Mouse (Mus musculus): ENCODE results near the gene Nr2c2.

The Nr2c2 gene

DNA sequence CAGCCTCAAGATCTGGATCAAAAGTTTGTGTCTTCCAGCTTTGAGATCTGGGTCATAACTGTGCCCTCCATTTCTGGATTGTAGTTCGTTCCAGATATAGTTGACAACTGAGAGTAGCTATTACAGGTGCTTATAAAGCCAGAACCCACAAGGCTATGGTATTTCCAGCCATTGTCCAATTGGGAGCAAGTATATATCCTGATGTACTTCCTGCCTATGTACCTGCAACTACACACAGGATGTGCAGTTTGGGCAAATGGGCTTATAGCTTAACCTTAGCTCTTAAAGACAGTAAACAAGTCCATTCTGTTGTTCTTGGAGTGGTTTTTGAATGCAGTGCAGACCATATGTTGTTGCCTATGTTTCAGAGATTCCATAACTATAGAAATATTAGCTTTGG is 40.3 kb downstream of the Nr2c2 start:
- DNase-seq, result no peak

- peak; percentile 31 for DNase-seq
These were observed 41.1 kb downstream of the Nr2c2 start for GRCm38 (mm10) chr6:92132021-92132911.

- no peak for DNase-seq
These were observed 42.4 kb downstream of the Nr2c2 start for GRCm38 (mm10) chr6:92133617-92134016.

DNA sequence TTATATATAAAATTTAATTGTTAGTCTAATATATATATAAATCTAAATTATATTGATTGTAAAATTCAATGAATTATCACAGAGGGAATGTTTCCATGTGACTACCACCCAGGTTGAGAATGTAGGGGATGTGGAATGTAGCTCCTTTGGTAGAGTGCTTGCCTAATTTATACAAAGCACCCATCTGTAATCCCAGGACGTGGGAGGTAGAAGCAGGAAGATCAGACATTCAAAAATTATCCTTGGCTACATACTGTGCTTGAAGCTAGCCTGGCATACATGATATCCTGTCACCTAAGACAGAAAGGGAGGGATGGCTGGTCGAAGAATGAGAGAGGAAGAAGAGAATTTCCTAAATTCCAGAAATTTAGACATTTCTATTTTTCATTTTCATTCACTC is 45.2 kb downstream of the Nr2c2 start:
- no peak for DNase-seq

GRCm38 (mm10) chr6:92145881-92146280 is 54.7 kb downstream of the Nr2c2 start:
- DNase-seq, result no peak

DNA sequence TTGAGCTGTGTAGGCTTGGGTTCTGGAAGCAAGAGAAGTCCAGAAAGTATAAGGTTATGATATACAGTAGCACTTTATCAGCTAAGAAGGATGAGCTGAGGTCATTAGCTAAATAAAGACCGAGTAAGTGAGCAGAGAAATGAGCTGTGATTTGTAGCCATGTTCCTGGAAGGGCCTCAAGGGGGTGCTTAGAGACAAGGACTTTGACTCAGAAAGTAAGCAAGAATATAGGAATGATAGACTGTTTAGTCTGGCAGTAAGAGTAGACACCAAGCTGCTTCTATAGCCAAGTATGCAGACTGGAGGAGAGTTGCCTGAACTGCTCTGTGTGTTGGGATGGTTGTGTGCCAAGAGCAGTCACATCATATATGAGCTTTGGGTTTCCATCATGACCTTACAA is 62.6 kb downstream of the Nr2c2 start:
- DNase-seq, result peak; percentile 38

- no peak for DNase-seq
These were observed 67.6 kb downstream of the Nr2c2 start for GRCm38 (mm10) chr6:92158801-92159200.

DNA sequence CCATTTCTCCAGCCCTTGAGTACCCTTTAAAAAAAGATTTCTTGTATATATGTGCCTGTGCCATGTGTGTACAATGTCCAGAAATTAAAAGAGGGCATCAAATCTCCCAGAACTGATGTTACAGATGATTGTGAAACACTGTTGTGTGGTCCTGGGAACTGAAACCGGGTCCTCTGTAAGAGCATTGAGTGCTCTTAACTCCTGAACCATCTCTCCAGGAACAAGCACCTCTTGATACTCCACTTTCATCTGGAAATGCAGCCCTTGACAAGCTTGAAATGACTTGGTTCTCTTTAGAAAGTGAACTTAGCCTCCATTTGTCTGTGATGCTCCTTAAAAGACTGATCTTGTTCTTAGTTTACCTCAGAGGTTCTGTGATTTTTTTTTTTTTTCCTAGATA is 71.5 kb downstream of the Nr2c2 start:
- no peak for DNase-seq

DNA sequence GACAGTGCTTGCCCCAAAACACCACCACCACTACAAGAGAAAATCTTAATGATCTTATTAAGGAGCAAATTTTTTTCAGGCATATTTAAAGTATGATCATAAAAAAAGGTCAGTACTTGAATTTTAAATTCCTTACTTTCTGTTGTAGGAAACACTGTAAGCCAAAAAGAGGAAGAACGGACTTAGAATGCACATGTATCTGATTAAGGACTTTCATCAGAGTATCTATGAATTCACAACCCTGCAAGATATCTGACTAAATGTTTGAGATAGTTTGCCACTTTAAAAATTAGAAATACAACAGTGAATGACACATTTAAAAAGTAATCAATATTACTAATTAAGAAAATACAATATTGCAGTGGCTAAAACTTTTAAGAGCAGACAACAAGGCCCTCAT is 85.3 kb downstream of the Nr2c2 start:
- no peak for DNase-seq

- peak; percentile 73 for DNase-seq
These were observed 92.5 kb downstream of the Nr2c2 start, which contains the start of gene Mrps25 for GRCm38 (mm10) chr6:92183621-92184131. TSS of gene Mrps25 (minus strand) at chr6:92184033.

- DNase-seq, result no peak
These were observed 93.0 kb downstream of the Nr2c2 start for GRCm38 (mm10) chr6:92184178-92184577.

DNA sequence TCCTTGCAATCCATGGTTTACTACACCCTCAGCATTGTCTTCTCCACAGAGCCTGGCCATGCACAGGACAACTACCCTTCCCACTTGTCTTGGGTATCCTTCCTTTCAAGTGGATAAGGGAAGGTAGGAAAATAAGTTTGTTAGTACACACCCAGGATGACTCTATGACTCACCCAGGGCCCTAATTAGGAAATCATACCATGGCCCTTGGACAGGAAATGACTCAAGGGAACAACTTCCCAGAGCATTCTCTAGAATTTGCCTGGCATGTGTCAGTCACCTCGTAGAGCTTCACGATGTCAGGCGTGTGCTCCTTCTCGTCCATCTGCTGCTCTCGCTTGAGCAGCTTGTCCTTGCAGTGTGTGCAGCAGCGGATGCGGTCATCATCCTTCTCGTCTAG is 108.2 kb downstream of the Nr2c2 start:
- no peak for DNase-seq

- peak; percentile 3 for DNase-seq
These were observed 123.0 kb downstream of the Nr2c2 start for GRCm38 (mm10) chr6:92214055-92214772.

DNA sequence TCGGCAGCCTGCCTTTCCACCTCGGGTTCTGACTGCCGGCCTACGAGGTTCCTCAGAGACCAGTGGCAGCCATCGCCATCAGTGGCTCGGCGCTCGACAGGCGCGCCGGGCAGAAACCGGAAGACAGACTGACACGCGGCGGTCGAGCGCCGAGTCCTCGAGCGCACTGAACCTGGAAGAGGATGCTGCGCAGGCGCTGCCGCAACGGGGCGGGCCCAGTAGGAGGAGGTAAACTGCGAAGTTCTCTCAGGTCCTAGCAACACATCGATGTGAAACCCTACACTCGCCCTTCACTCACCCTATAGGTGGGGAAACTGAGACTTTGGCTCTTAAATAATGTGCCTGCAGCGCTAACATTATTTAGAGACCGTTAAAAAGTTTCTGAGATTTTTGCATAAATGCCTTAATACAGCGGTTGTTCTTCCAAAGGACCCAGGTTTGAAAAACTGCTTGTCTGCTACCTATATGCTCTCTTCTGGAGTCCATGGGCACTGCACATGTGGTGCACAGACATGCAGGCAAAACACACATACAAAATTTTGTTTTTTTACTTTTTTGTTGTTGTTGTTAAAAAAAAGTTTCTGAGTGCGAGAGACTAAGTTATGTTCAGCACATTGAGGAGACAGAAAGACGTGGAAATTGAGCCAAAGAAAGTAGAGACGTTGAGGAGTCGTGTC is 123.7 kb downstream of the Nr2c2 start, which contains the start of gene Rbsn:
TSS of gene Rbsn (minus strand) at position 153 of the 677 bp plus-strand sequence.
- peak; percentile 96 for DNase-seq

GRCm38 (mm10) chr6:92219445-92219844 is 128.3 kb downstream of the Nr2c2 start:
- peak; percentile 25 for DNase-seq

DNA sequence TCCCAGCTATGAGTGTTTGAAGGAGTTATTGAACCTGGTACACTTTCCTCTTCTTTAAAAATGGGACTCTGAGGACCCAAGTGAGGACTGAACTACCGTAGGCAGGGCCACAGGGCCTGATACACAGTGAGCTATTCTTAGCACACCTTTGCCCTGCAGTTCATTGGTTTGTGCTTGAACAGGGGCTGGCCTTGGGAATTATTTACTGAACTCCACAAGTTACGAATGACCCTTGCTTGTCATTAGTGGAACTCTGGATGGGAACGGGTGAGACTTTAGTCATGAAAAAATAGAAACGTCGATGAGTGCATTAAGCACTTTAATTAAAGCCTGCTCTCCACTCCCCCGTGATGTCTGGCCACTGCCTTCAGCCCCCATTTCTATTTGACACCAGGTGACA is 130.4 kb downstream of the Nr2c2 start:
- DNase-seq, result no peak

DNA sequence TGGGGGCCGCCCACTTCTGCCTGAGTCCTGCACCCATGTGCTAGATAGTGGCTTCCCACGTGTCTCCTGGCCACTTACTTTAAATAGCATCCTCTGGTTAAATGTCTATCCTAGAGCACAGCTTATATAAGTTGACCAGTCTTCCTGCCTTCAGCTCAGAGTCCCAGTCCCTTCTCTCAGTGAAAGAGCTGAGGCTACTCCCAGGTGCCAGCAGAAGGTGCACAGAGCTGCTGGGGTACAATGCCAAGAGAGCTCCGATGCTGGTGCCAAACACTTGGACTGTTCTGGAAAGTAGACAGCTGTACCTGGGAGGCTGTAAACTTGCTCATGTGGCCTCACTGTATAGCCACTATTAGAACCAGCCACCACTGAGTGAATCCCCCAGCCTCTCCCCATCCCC is 130.8 kb downstream of the Nr2c2 start:
- DNase-seq, result no peak

Measured in lung, postnatal 10 days (tissue).